Mouse (Mus musculus) heart, adult 2 months (tissue): ENCODE results near the gene Thap8. TPM values are rescaled to one million over a fixed set of nuclear protein-coding genes. Genes with fewer than 3 reads are reported as not detected.

Source experiments
- DNase-seq, 2 experiments: peaks; one replicate each; pipeline ENCODE4 v3.0.0; 2021
- H3K27ac ChIP-seq: fragments of 200-600 bp; 2 replicates; pipeline ENCODE4 v1.8.1; 2022
- H3K27me3 ChIP-seq: fragments of 200-500 bp; 2 replicates; pipeline ENCODE4 v1.6.1; 2012; ENCODE audit warnings: mild to moderate bottlenecking, low read length, inconsistent platforms, mixed read lengths; ENCODE audit not compliant: control insufficient read depth, insufficient read depth
- H3K36me3 ChIP-seq: fragments of 200-500 bp; 2 replicates; pipeline ENCODE4 v1.6.1; 2012; ENCODE audit warnings: low read length, inconsistent platforms; ENCODE audit not compliant: control insufficient read depth, insufficient read depth
- H3K4me1 ChIP-seq: fragments of 200-500 bp; 2 replicates; pipeline ENCODE4 v1.6.1; 2011; ENCODE audit warnings: low read length; ENCODE audit not compliant: control insufficient read depth, insufficient read depth
- H3K4me3 ChIP-seq: fragments of 200-600 bp; 2 replicates; pipeline ENCODE4 v1.8.1; 2022
- H3K79me2 ChIP-seq: fragments of 200-500 bp; replicated peaks from 2 replicates; pipeline ENCODE4 v1.6.1; 2012; ENCODE audit warnings: mild to moderate bottlenecking, inconsistent platforms, low read length, moderate library complexity, mixed read lengths; ENCODE audit not compliant: control insufficient read depth, insufficient read depth
- H3K9ac ChIP-seq: fragments of 200-500 bp; 2 replicates; pipeline ENCODE4 v1.6.1; 2012; ENCODE audit warnings: low read depth, mild to moderate bottlenecking, control low read depth, inconsistent platforms, low read length, mixed read lengths
- CTCF ChIP-seq: fragments of 200-600 bp; IDR thresholded peaks from 2 replicates; pipeline ENCODE4 v1.8.1; 2022; ENCODE audit warnings: antibody characterized with exemption, mild to moderate bottlenecking, moderate library complexity
- EP300 ChIP-seq: fragments of 200-500 bp; IDR thresholded peaks from 2 replicates; pipeline ENCODE4 v1.6.1; 2011; ENCODE audit warnings: low read depth, low read length, control low read depth; ENCODE audit not compliant: insufficient read depth
- POLR2A ChIP-seq: fragments of 200-500 bp; IDR thresholded peaks from 2 replicates; pipeline ENCODE4 v1.6.1; 2011; ENCODE audit warnings: mild to moderate bottlenecking, low read depth, low read length, control low read depth; ENCODE audit not compliant: insufficient read depth
- WGBS: fragments of 180-500 bp; shearing (Covaris S2); methylation state at CpG from one replicate; pipeline ENCODE4 v1.1.7; 2018; 5-methylcytosine and 5-hydroxymethylcytosine counted together
- intact Hi-C: fragments of 180-260 bp; cut with DNase I; formaldehyde crosslinking; loops from one replicate; pipeline ENCODE4 v1.15.1; 2025
- polyA plus RNA-seq: library from polyadenylated mRNA; depleted of rRNA; stranded (reverse); fragments of >200 nt; gene quantifications from 2 replicates; pipeline ENCODE4 v1.2.3, GENCODE M21; 2012
- total RNA-seq, 2 experiments: library from RNA; stranded (reverse); gene quantifications; 2 replicates each; pipeline ENCODE4 v1.2.3; 2021

Gene Thap8
- total and polyA plus RNA-seq, 3 experiments, result 0.10 TPM; not detected in 2

GRCm38 (mm10) chr7:30295103-30295502 lies 15.2 kb downstream of the Thap8 start:
- no peak overlapping the region for H3K27ac ChIP-seq
- no peaks in the 10 kb centered on the region for H3K27me3 ChIP-seq
- TF ChIP-seq CTCF (no peak), POLR2A (no peak), EP300 (no peak)
- peak; percentile 55 to 68 for DNase-seq
- H3K4me3 ChIP-seq, result no peak overlapping the region
- WGBS, result 28% methylated on average over 10 of the region's 10 CpGs
- no peaks in the 10 kb centered on the region for H3K79me2 ChIP-seq
- H3K4me1 ChIP-seq, result peaks cover 5% of the 10 kb centered on the region; the same call in 1 of the 2 replicates
- no peaks in the 10 kb centered on the region for H3K36me3 ChIP-seq
- no peak overlapping the region for H3K9ac ChIP-seq
- intact Hi-C loops, result no loop called here

GRCm38 (mm10) chr7:30296816-30297215 lies 16.9 kb downstream of the Thap8 start:
- H3K9ac ChIP-seq, result no peak overlapping the region

GRCm38 (mm10) chr7:30297266-30297665 lies 17.4 kb downstream of the Thap8 start:
- H3K27ac ChIP-seq, result no peak overlapping the region
- H3K4me3 ChIP-seq, result no peak overlapping the region
- 77% methylated on average over 16 of the region's 16 CpGs for WGBS
- no peak for TF ChIP-seq CTCF
- no peak for TF ChIP-seq POLR2A
- TF ChIP-seq EP300, result no peak
- H3K36me3 ChIP-seq, result no peaks in the 10 kb centered on the region
- DNase-seq, result no peak
- peaks cover 3% of the 10 kb centered on the region; the same call in 1 of the 2 replicates for H3K4me1 ChIP-seq
- H3K9ac ChIP-seq, result no peak overlapping the region
- no peaks in the 10 kb centered on the region for H3K27me3 ChIP-seq
- intact Hi-C loops, result no loop called here
- H3K79me2 ChIP-seq, result no peaks in the 10 kb centered on the region

More at GRCm38 (mm10) chr7:30296816-30297215, 16.9 kb downstream of the Thap8 start:
- Histone ChIP-seq H3K79me2 (no peaks in the 10 kb centered on the region), H3K4me1 (peaks cover 3% of the 10 kb centered on the region; the same call in 1 of the 2 replicates), H3K4me3 (no peak overlapping the region), H3K27me3 (no peaks in the 10 kb centered on the region), H3K27ac (no peak overlapping the region), H3K36me3 (no peaks in the 10 kb centered on the region)
- 88% methylated on average over 15 of the region's 15 CpGs for WGBS
- intact Hi-C loops, result no loop called here
- DNase-seq, result no peak
- no peak for TF ChIP-seq POLR2A
- no peak for TF ChIP-seq EP300
- TF ChIP-seq CTCF, result no peak

GRCm38 (mm10) chr7:30300914-30301313 lies 21.0 kb downstream of the Thap8 start:
- peak; percentile 79 for TF ChIP-seq CTCF
- no peak for TF ChIP-seq POLR2A
- 0 out of 2 replicates have a peak, but pooled peaks have one; percentile 21 for TF ChIP-seq EP300
- H3K27me3 ChIP-seq, result no peaks in the 10 kb centered on the region
- WGBS, result 46% methylated on average over 3 of the region's 3 CpGs
- no peak overlapping the region for H3K4me3 ChIP-seq
- no peaks in the 10 kb centered on the region for H3K4me1 ChIP-seq
- H3K9ac ChIP-seq, result no peak overlapping the region
- H3K27ac ChIP-seq, result no peak overlapping the region
- intact Hi-C loops, result loop anchor here (2.0 kb wide), 1 partner anchor 18 kb away; no protein-coding TSS in a partner anchor
- no peaks in the 10 kb centered on the region for H3K36me3 ChIP-seq
- no peak for DNase-seq
- no peaks in the 10 kb centered on the region for H3K79me2 ChIP-seq

GRCm38 (mm10) chr7:30306083-30306779 lies 26.3 kb downstream of the Thap8 start:
- DNase-seq, result no peak
- Histone ChIP-seq H3K36me3 (no peaks in the 10 kb centered on the region), H3K4me3 (no peak overlapping the region), H3K4me1 (peaks cover 3% of the 10 kb centered on the region), H3K27ac (no peak overlapping the region), H3K9ac (no peak overlapping the region), H3K27me3 (no peaks in the 10 kb centered on the region), H3K79me2 (no peaks in the 10 kb centered on the region)
- TF ChIP-seq POLR2A (no peak), EP300 (no peak), CTCF (peak; percentile 54)
- 86% methylated on average over 16 of the region's 16 CpGs for WGBS
- intact Hi-C loops, result no loop called here
